Mouse (Mus musculus) forebrain, embryonic 13.5 days (tissue): ENCODE data around the gene Cpxm1. TPM values are rescaled to one million over a fixed set of nuclear protein-coding genes. Genes with fewer than 3 reads are reported as not detected.

ENCODE experiments used
- ATAC-seq: fragments of 200-750 bp; cut with Nextera tagmentation; 2 replicates; pipeline ENCODE4 v1.8.0; 2017
- H3K27ac ChIP-seq: fragments of 300-500 bp; sonication (generic); 2 replicates; pipeline ENCODE4 v1.5.1; 2015; ENCODE audit warnings: inconsistent platforms, mild to moderate bottlenecking, moderate library complexity
- H3K27me3 ChIP-seq: fragments of 300-500 bp; sonication (generic); 2 replicates; pipeline ENCODE4 v1.6.1; 2015; ENCODE audit warnings: mild to moderate bottlenecking, inconsistent platforms
- H3K36me3 ChIP-seq: fragments of 300-500 bp; sonication (generic); 2 replicates; pipeline ENCODE4 v1.6.1; 2015; ENCODE audit warnings: mild to moderate bottlenecking, inconsistent platforms; ENCODE audit not compliant: poor library complexity, severe bottlenecking
- H3K4me1 ChIP-seq: fragments of 300-500 bp; sonication (generic); 2 replicates; pipeline ENCODE4 v1.6.1; 2015; ENCODE audit warnings: inconsistent platforms
- H3K4me2 ChIP-seq: fragments of 300-500 bp; sonication (generic); 2 replicates; pipeline ENCODE4 v1.6.1; 2015; ENCODE audit warnings: inconsistent platforms, mild to moderate bottlenecking, moderate library complexity
- H3K4me3 ChIP-seq: fragments of 300-500 bp; sonication (generic); 2 replicates; pipeline ENCODE4 v1.5.1; 2015; ENCODE audit warnings: mild to moderate bottlenecking, inconsistent platforms
- H3K9ac ChIP-seq: fragments of 300-500 bp; sonication (generic); 2 replicates; pipeline ENCODE4 v1.6.1; 2015; ENCODE audit warnings: mild to moderate bottlenecking, inconsistent platforms
- H3K9me3 ChIP-seq: fragments of 300-500 bp; sonication (generic); replicated peaks from 2 replicates; pipeline ENCODE4 v1.6.1; 2016; ENCODE audit warnings: inconsistent platforms
- WGBS: fragments of 180-500 bp; shearing (Covaris S2); methylation state at CpG from one replicate; pipeline ENCODE4 v1.1.7; 2015; 5-methylcytosine and 5-hydroxymethylcytosine counted together
- polyA plus RNA-seq: library from polyadenylated mRNA; unstranded; fragments of >200 nt; fragmentation: Nextera tagmentation; extraction: Ambion mirVana; gene quantifications from 2 replicates; pipeline ENCODE4 v1.2.1, GENCODE M21; 2015

The Cpxm1 gene
- polyA plus RNA-seq: 11.8 and 12.3 TPM in 2 replicates

- Histone ChIP-seq H3K9ac (peak within 1 kb of the TSS; percentile 78), H3K27ac (no peak within 1 kb of the TSS; the same call in 1 of the 2 replicates), H3K4me1 (peaks cover 17% of the 10 kb centered on the region), H3K36me3 (peaks cover 14% of the 10 kb centered on the region), H3K4me3 (peak within 1 kb of the TSS; percentile 57), H3K27me3 (peaks cover 12% of the 10 kb centered on the region), H3K4me2 (peak within 1 kb of the TSS; percentile 95), H3K9me3 (no peaks in the 10 kb centered on the region)
- under 1% methylated on average over 42 of the region's 53 CpGs for WGBS
- peak; percentile 85 for ATAC-seq
These were observed at the start of gene Cpxm1 for GRCm38 (mm10) chr2:130397186-130397985. Gene Cpxm1, minus strand, starts transcription at chr2:130397574.

DNA sequence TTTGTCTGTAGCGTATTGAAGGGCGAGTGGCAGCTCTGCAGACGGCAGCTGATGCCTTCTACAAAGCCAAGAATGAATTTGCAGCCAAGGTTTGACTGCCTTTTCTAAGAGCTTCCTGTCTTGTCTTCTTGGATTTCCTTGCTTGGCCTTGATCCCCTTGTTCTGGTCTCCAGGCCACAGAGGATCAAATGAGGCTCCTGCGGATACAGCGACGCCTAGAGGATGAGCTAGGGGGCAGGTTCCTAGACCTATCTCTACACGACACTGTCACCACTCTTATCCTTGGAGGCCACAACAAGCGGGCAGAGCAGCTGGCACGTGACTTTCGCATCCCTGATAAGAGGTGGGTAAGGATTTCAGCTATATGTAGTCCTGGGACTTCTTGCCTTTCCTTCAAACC, 44.8 kb upstream of the Cpxm1 start:
- Histone ChIP-seq H3K36me3 (peaks cover 83% of the 10 kb centered on the region), H3K4me3 (no peak overlapping the region), H3K27me3 (no peaks in the 10 kb centered on the region), H3K9me3 (no peaks in the 10 kb centered on the region), H3K4me2 (no peak overlapping the region), H3K9ac (no peak overlapping the region), H3K27ac (no peak overlapping the region), H3K4me1 (no peaks in the 10 kb centered on the region)
- 87% methylated on average over 10 of the region's 10 CpGs for WGBS
- ATAC-seq: no peak

- Histone ChIP-seq H3K36me3 (peaks cover 74% of the 10 kb centered on the region), H3K9me3 (no peaks in the 10 kb centered on the region), H3K4me3 (no peak overlapping the region), H3K4me2 (no peak overlapping the region), H3K27ac (no peak overlapping the region), H3K9ac (no peak overlapping the region), H3K4me1 (no peaks in the 10 kb centered on the region), H3K27me3 (no peaks in the 10 kb centered on the region)
- WGBS: 89% methylated on average over 4 of the region's 4 CpGs
- no peak for ATAC-seq
These were observed 42.6 kb upstream of the Cpxm1 start for GRCm38 (mm10) chr2:130439840-130440480.

- no peaks in the 10 kb centered on the region for H3K27me3 ChIP-seq
- H3K27ac ChIP-seq: no peak overlapping the region
- no peak overlapping the region for H3K4me2 ChIP-seq
- H3K36me3 ChIP-seq: peaks cover 63% of the 10 kb centered on the region
- no peaks in the 10 kb centered on the region for H3K4me1 ChIP-seq
- H3K9ac ChIP-seq: no peak overlapping the region
- H3K4me3 ChIP-seq: no peak overlapping the region
- ATAC-seq: no peak
- WGBS: 94% methylated on average over 3 of the region's 3 CpGs
- H3K9me3 ChIP-seq: no peaks in the 10 kb centered on the region
These were observed 41.5 kb upstream of the Cpxm1 start for GRCm38 (mm10) chr2:130438861-130439260.

DNA sequence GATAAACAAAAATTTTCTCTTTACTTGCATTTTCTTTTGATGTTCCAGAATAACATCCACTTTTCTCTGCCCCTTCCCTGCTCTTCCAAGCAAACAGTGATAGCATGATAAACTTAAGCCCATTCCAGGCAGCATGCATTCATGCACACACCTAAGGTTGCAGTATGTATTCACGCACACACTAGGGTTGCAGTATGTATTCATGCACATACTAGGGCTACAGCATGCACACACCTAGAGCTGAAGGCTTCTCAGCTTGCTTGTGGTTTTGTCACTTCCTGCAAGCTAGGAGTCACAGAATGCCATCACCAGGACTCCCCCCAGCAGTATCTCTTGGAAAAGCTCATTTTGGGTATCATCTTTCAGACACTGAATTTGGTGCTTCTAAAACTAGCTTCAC, 39.4 kb upstream of the Cpxm1 start:
- no peaks in the 10 kb centered on the region for H3K9me3 ChIP-seq
- H3K27ac ChIP-seq: no peak overlapping the region
- H3K9ac ChIP-seq: no peak overlapping the region
- WGBS: 93% methylated on average over 1 of the region's 1 CpGs
- H3K27me3 ChIP-seq: no peaks in the 10 kb centered on the region
- no peak for ATAC-seq
- no peak overlapping the region for H3K4me2 ChIP-seq
- H3K4me1 ChIP-seq: no peaks in the 10 kb centered on the region
- peaks cover 42% of the 10 kb centered on the region for H3K36me3 ChIP-seq
- H3K4me3 ChIP-seq: no peak overlapping the region

DNA sequence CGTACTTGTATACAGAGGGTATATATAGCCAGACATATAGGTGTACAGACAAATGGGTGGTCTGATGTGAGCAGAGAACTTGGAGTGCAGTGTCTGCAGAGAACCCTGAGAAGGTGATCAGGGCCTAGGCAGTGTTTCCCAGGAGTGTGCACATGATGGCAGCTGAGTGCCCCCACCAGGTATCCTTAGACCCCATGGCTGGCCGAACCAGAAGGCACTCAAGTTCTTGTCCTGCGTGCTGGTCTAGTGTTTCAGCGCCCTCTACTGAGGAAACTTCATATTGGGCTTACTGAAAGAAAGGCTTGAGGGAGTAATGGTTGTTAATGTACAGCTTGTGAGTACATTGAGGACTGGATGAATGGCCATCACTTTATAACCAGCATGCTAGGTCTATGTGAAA, 35.8 kb upstream of the Cpxm1 start:
- H3K9me3 ChIP-seq: no peaks in the 10 kb centered on the region
- no peak for ATAC-seq
- H3K4me1 ChIP-seq: peaks cover 5% of the 10 kb centered on the region; the same call in 1 of the 2 replicates
- H3K4me3 ChIP-seq: no peak overlapping the region
- no peak overlapping the region for H3K4me2 ChIP-seq
- H3K9ac ChIP-seq: 0 out of 2 replicates have a peak overlapping the region, but pooled peaks have one; percentile 0
- H3K36me3 ChIP-seq: peaks cover 16% of the 10 kb centered on the region
- 20% methylated on average over 4 of the region's 4 CpGs for WGBS
- H3K27ac ChIP-seq: no peak overlapping the region
- H3K27me3 ChIP-seq: no peaks in the 10 kb centered on the region

DNA sequence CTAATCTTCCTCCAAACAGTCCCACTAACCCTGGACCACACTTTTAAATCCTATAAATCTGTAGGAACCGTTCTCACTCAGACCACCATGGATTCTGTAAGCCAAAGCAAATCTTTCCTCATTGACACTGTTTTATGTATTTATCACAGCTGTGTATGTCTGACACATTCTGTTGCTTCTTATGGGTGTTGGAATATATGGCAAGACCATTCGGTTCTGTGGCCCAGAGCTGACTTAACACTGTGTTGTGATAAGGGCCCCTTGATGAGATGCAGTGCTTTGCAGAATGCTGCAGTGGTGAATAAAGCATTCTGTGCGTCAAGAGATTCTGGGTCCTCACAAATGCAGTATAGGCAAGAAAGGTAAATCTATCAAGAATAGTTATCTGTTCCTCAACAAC, 34.8 kb upstream of the Cpxm1 start:
- no peak overlapping the region for H3K27ac ChIP-seq
- 85% methylated on average over 3 of the region's 3 CpGs for WGBS
- H3K36me3 ChIP-seq: peaks cover 10% of the 10 kb centered on the region; the same call in 1 of the 2 replicates
- H3K4me3 ChIP-seq: no peak overlapping the region
- peaks cover 5% of the 10 kb centered on the region; the same call in 1 of the 2 replicates for H3K4me1 ChIP-seq
- no peak; the same call in 1 of the 2 replicates for ATAC-seq
- no peak overlapping the region for H3K9ac ChIP-seq
- no peaks in the 10 kb centered on the region for H3K9me3 ChIP-seq
- no peak overlapping the region for H3K4me2 ChIP-seq
- H3K27me3 ChIP-seq: no peaks in the 10 kb centered on the region

DNA sequence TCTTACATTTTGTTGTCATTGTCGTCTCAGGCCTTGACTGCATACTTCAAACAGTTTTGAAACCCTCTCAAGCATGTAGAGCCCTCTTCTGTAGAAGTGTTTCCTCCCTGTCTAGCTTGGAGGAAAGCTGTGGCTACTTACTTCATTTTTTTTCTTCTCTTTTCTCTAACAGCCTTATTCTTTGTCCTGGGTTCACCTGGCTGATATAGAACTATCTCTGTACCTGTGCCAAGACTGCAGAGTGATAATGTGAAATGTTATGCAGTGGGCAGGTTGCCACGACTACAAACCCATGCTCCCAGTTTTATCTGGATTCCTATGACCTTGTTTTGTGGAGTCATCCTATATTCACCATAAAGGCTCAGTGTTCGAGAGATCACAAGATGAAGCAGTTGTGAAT, 33.1 kb upstream of the Cpxm1 start:
- Histone ChIP-seq H3K9ac (no peak overlapping the region), H3K27ac (no peak overlapping the region), H3K4me3 (no peak overlapping the region), H3K36me3 (peaks cover 10% of the 10 kb centered on the region; the same call in 1 of the 2 replicates), H3K4me2 (no peak overlapping the region), H3K27me3 (no peaks in the 10 kb centered on the region), H3K4me1 (peaks cover 8% of the 10 kb centered on the region; the same call in 1 of the 2 replicates), H3K9me3 (no peaks in the 10 kb centered on the region)
- no peak for ATAC-seq
- 86% methylated on average over 3 of the region's 3 CpGs for WGBS

- Histone ChIP-seq H3K9me3 (no peaks in the 10 kb centered on the region), H3K4me2 (no peak overlapping the region), H3K4me3 (no peak overlapping the region), H3K36me3 (peaks cover 10% of the 10 kb centered on the region; the same call in 1 of the 2 replicates), H3K4me1 (peaks cover 15% of the 10 kb centered on the region), H3K27ac (no peak overlapping the region), H3K9ac (no peak overlapping the region), H3K27me3 (no peaks in the 10 kb centered on the region)
- WGBS: 67% methylated on average over 2 of the region's 2 CpGs
- ATAC-seq: no peak
These were observed 32.5 kb upstream of the Cpxm1 start for GRCm38 (mm10) chr2:130429851-130430250.

DNA sequence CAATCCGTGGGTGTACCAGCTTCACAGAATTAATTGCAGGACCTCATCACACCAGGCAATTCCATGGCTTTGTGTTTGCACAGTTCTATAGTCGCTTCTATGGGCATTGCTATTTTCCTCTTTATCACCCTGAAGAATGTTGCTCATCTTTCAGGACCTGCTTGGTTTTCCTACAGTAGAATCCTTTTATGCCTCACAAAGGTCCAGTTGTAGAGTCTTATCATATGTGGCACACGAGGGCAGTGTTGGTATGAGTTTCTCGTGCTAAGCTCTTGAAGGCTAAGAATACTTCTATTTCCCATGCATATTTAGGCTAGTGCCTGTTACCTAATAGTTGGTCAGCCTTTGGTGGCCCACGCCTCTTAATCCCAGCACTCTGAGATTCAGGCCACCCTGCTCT, 27.7 kb upstream of the Cpxm1 start:
- peak overlapping the region; percentile 88 for H3K9ac ChIP-seq
- ATAC-seq: no peak
- H3K27me3 ChIP-seq: no peaks in the 10 kb centered on the region
- no peaks in the 10 kb centered on the region for H3K9me3 ChIP-seq
- H3K4me3 ChIP-seq: peak overlapping the region; percentile 77
- 41% methylated on average over 5 of the region's 5 CpGs for WGBS
- peak overlapping the region; percentile 85 for H3K4me2 ChIP-seq
- H3K36me3 ChIP-seq: 0 out of 2 replicates have a peak, but pooled peaks cover 5% of the 10 kb centered on the region
- peak overlapping the region; percentile 89; the same call in 1 of the 2 replicates for H3K27ac ChIP-seq
- peaks cover 39% of the 10 kb centered on the region for H3K4me1 ChIP-seq

DNA sequence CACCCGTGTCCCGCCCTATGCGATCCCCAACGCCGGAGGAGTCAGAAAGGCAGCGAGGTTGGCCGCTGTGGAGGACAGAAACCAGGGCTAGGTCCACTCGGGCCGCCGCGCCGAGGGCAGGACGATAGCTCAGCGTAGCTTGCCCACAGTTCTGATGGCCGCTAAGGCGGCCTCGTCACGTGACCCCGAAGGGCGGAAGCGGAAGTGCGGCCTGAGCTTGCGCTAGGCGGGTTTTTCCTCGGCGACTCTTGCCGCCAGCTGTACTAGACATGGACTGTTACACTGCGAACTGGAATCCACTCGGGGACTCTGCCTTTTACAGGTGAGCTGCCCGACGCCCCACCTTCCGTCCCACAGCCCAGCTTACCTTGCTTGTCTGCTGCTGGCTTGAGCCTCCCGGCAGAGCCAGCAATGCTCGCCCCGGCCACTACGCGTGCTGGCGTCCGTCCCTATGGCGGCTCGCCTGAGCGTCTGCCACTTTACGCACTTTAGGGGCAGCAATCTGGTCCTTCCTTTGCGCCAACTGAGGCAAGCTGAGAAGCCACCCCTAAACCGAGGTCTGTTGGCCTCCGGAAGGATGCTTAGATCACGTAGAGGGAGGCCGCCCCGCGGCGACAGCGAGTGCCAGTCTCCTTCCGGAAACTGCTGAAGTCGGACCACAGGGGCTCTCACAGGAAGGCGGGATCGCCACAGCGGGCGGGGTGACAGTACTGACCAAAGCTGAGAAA, 26.9 kb upstream of the Cpxm1 start, which contains the start of the genes Vps16 and Pced1a:
Gene Vps16 (plus strand): TSS at position 214 of the 728 bp plus-strand sequence.
Gene Pced1a (minus strand): TSS at position 576 of the 728 bp plus-strand sequence.
- Histone ChIP-seq H3K27ac (peak within 1 kb of the TSS; percentile 89), H3K9ac (peak within 1 kb of the TSS; percentile 88), H3K4me2 (peak within 1 kb of the TSS; percentile 85), H3K4me1 (peaks cover 40% of the 10 kb centered on the region), H3K9me3 (no peaks in the 10 kb centered on the region), H3K4me3 (peak within 1 kb of the TSS; percentile 77), H3K27me3 (no peaks in the 10 kb centered on the region), H3K36me3 (0 out of 2 replicates have a peak, but pooled peaks cover 3% of the 10 kb centered on the region)
- peak; percentile 95 for ATAC-seq
- WGBS: under 1% methylated on average over 58 of the region's 58 CpGs
